Mouse (Mus musculus) ES-E14 (cell line): Measurements from ENCODE around the gene Nek6.

ENCODE experiments used
- CHD2 ChIP-seq: IDR thresholded peaks from 2 replicates; pipeline ENCODE4 v1.6.1; 2014; ENCODE audit warnings: mild to moderate bottlenecking, low read depth, low read length, inconsistent platforms
- HCFC1 ChIP-seq: IDR thresholded peaks from 2 replicates; pipeline ENCODE4 v1.6.1; 2012; ENCODE audit warnings: low read length, inconsistent platforms, borderline replicate concordance; ENCODE audit not compliant: insufficient read depth
- MAFK ChIP-seq: IDR thresholded peaks from 2 replicates; pipeline ENCODE4 v1.6.1; 2014; ENCODE audit warnings: mild to moderate bottlenecking, low read depth, low read length, inconsistent platforms; ENCODE audit not compliant: insufficient read depth
- ZC3H11A ChIP-seq: IDR thresholded peaks from 2 replicates; pipeline ENCODE4 v1.6.1; 2012; ENCODE audit warnings: low read depth, mild to moderate bottlenecking, inconsistent platforms, low read length, borderline replicate concordance

- TF ChIP-seq ZC3H11A (no peak), CHD2 (no peak), MAFK (no peak), HCFC1 (no peak)
Measured at GRCm38 (mm10) chr2:38542366-38542765, 30.9 kb downstream of the Nek6 start.
